Mouse (Mus musculus) liver, postnatal 0 days (tissue): ENCODE data around the gene Vmn2r85.
"Not testable (repeated sequence)": the region's sequence is repeated elsewhere in the genome, so short reads cannot be mapped to it uniquely, and the experiment has no call there.

ENCODE experiments used
- CTCF ChIP-seq: sonication (generic); IDR thresholded peaks from 2 replicates; pipeline ENCODE4 v1.5.1; 2016; ENCODE audit warnings: antibody characterized with exemption, low read depth
- EP300 ChIP-seq: IDR thresholded peaks from 2 replicates; pipeline ENCODE4 v1.6.1; 2016; ENCODE audit warnings: antibody characterized with exemption, low read depth, mild to moderate bottlenecking

DNA sequence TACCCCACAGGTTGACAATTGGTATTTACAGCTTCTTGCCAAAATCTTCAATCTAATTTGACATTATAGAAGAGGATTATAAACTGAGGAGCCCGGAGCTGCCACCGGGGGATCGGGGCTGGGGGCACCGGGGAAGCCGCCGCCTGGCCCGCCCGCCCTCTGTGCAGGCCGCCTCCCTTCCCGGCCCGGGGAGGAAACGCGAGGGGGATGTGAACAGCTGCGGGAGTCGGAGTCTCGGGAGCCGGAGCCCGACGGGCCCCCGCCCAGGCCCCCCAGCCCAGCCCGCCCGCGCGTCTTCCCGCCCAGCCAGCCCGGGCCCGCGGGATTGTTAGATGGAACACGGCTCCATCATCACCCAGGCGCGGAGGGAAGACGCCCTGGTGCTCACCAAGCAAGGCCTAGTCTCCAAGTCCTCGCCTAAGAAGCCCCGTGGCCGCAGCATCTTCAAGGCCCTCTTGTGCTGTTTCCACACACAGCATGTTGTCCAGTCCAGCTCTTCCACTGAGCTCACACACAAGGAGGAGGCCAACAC, 17.3 kb downstream of the Vmn2r85 start:
- TF ChIP-seq CTCF, EP300: not testable (repeated sequence)
